Mouse (Mus musculus) erythroblast, embryonic 14.5 days (primary cell): Measurements from ENCODE around the gene Ift81.

ENCODE experiments used
- GATA1 ChIP-seq: IDR thresholded peaks from 2 replicates; pipeline ENCODE4 v1.6.1; 2012; ENCODE audit warnings: low read length, inconsistent platforms, mixed read lengths
- TAL1 ChIP-seq: IDR thresholded peaks from 3 replicates; pipeline ENCODE4 v1.6.1; 2012; ENCODE audit warnings: low read length, inconsistent platforms, mixed read lengths

GRCm38 (mm10) chr5:122602233-122602632 lies 12.1 kb downstream of the Ift81 start:
- no peak for TF ChIP-seq GATA1
- TF ChIP-seq TAL1: no peak
